Comparison of ENCODE assay signal across 20 mouse cellular contexts in genomic region chr13:99102089-99102681, GRCm38 (mm10).
DNase-seq lines count a peak whose midpoint lies in the region; ATAC-seq and TF ChIP-seq lines count a peak whose summit lies in the region.
"Had no signal": no experiment of that assay in that cellular context is flagged by ENCODE, and none has a peak within 500 bp of the region (broad histone marks: within the 10 kb centered on the region; RNA-seq: fewer than 3 reads in every experiment).

No protein-coding gene starts in this region.

- TF ChIP-seq CTCF in lung, adult 2 months (IDR thresholded peaks at IDR 0.05; ENCODE audit: insufficient read depth, low read length), result no peak

- no peak overlapping the region for H3K4me2 ChIP-seq in forebrain, embryonic 11.5 days (ENCODE audit: low read depth, low read length, severe bottlenecking)
- H3K4me2 ChIP-seq in forebrain, embryonic 16.5 days (ENCODE audit: low read length), result no peak overlapping the region
- H3K4me2 ChIP-seq: heart, embryonic 12.5 days had no signal

- ATAC-seq in forebrain, embryonic 11.5 days (replicated peaks; ENCODE audit: low FRiP score), result no peak
- no peak for ATAC-seq in forebrain, embryonic 16.5 days
- ATAC-seq: CD4-positive, CD25-positive, alpha-beta regulatory T cell, adult 4 months; forebrain, embryonic 14.5 days; hindbrain, embryonic 16.5 days had no signal

- no peaks in the 10 kb centered on the region for H3K27me3 ChIP-seq in forebrain, embryonic 11.5 days (ENCODE audit: control insufficient read depth, insufficient read depth, low read length)
- H3K27me3 ChIP-seq in forebrain, embryonic 16.5 days (replicated peaks; ENCODE audit: control insufficient read depth, insufficient read depth, low read length), result no peaks in the 10 kb centered on the region

- WGBS in forebrain, embryonic 11.5 days, result 88% methylated on average over 9 of the region's 9 CpGs
- 85% methylated on average over 9 of the region's 9 CpGs for WGBS in forebrain, embryonic 16.5 days
- 59% methylated on average over 9 of the region's 9 CpGs for WGBS in lung, adult 2 months

- TF ChIP-seq POLR2A in lung, adult 2 months (IDR thresholded peaks at IDR 0.05; ENCODE audit: borderline replicate concordance, extremely low read depth, low read depth, low read length), result no peak

- no peak overlapping the region for H3K4me3 ChIP-seq in forebrain, embryonic 11.5 days (ENCODE audit: low read depth, low read length)
- H3K4me3 ChIP-seq in forebrain, embryonic 16.5 days (replicated peaks; ENCODE audit: low read length), result no peak overlapping the region
- H3K4me3 ChIP-seq in lung, adult 2 months (replicated peaks; ENCODE audit: extremely low read depth, low read depth, low read length), result peak overlapping the region; percentile 32
- H3K4me3 ChIP-seq: embryonic facial prominence, embryonic 10.5 days; heart, embryonic 12.5 days had no signal

- peak; percentile 34 for DNase-seq in forebrain, embryonic 11.5 days (ENCODE audit: low spot score)
- DNase-seq in lung, adult 2 months, result no peak
- no peak for DNase-seq in lung, postnatal 36 days
- DNase-seq in testis, postnatal 10 days (ENCODE audit: low spot score), result peak; percentile 33
- DNase-seq in testis, postnatal 14 days (ENCODE audit: low spot score), result no peak
- no peak for DNase-seq in urinary bladder, postnatal 25 days (ENCODE audit: low spot score)
- no peak for DNase-seq in cerebellum, adult 11 months
- DNase-seq: adrenal gland, postnatal 14 days; B cell, adult 2 months; cerebellum, adult 18-20 months; cerebellum, adult 9-11 months; cerebellum, postnatal 36 days; gastrocnemius, postnatal 36 days had no signal

- no peak overlapping the region for H3K27ac ChIP-seq in forebrain, embryonic 11.5 days (ENCODE audit: low read depth, low read length)
- no peak overlapping the region for H3K27ac ChIP-seq in forebrain, embryonic 16.5 days (ENCODE audit: low read length)
- H3K27ac ChIP-seq: embryonic facial prominence, embryonic 10.5 days had no signal

- no peak overlapping the region for H3K9ac ChIP-seq in forebrain, embryonic 11.5 days (ENCODE audit: low read length)
- no peak overlapping the region for H3K9ac ChIP-seq in forebrain, embryonic 16.5 days (replicated peaks; ENCODE audit: low read depth, low read length)
- H3K9ac ChIP-seq: heart, embryonic 12.5 days had no signal

- no peaks in the 10 kb centered on the region for H3K9me3 ChIP-seq in forebrain, embryonic 11.5 days (ENCODE audit: control insufficient read depth, low read length)
- H3K9me3 ChIP-seq in forebrain, embryonic 16.5 days (ENCODE audit: control insufficient read depth, low read length), result no peaks in the 10 kb centered on the region
- H3K9me3 ChIP-seq: embryonic facial prominence, embryonic 10.5 days; G1E; heart, embryonic 12.5 days had no signal

- H3K4me1 ChIP-seq in forebrain, embryonic 11.5 days (replicated peaks; ENCODE audit: control insufficient read depth, insufficient read depth, low read length), result 0 out of 2 replicates have a peak, but pooled peaks cover 3% of the 10 kb centered on the region
- peaks cover 13% of the 10 kb centered on the region for H3K4me1 ChIP-seq in forebrain, embryonic 16.5 days (replicated peaks; ENCODE audit: control insufficient read depth, insufficient read depth, low read length)
- no peaks in the 10 kb centered on the region; the same call in 1 of the 2 replicates for H3K4me1 ChIP-seq in lung, adult 2 months (ENCODE audit: control insufficient read depth, insufficient read depth, low read length)
- H3K4me1 ChIP-seq: heart, embryonic 12.5 days had no signal

- H3K36me3 ChIP-seq in forebrain, embryonic 11.5 days (ENCODE audit: control insufficient read depth, insufficient read depth, low read length), result no peaks in the 10 kb centered on the region
- no peaks in the 10 kb centered on the region for H3K36me3 ChIP-seq in forebrain, embryonic 16.5 days (ENCODE audit: control insufficient read depth, insufficient read depth)
- H3K36me3 ChIP-seq: embryonic facial prominence, embryonic 10.5 days; G1E; heart, embryonic 12.5 days had no signal

Comparison
In these comparisons a context has a peak if more than half of its experiments do, and no peak if none do; other contexts are left out.
1. DNase-seq: peak in forebrain, embryonic 11.5 days (single experiment) and testis, postnatal 10 days (single experiment); none in lung, adult 2 months (single experiment), lung, postnatal 36 days (single experiment), testis, postnatal 14 days (single experiment), urinary bladder, postnatal 25 days (single experiment) and cerebellum, adult 11 months (single experiment).